14 mouse cellular contexts compared by ENCODE assay signal in the genomic region with DNA sequence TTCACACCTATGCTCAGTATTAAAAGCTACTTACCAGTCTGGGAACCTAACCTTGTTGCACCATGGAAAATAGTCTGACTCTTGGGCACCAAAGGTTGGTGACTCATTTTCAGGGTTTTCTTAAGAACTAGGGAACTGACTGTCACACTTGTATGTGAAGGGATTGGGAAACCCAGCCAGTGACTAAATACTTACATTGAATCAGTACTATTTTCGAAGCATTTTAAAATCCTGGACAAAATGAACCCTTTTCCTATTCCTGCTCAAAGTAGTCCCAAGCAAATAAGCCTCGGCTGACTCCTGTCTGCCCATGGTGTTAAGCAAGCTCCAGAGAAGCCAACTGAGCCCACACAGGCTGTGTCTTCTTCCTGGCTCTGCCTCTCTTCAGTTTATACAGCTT.
"Had no signal": no experiment of that assay in that cellular context is flagged by ENCODE, and none has a peak within 500 bp of the region (broad histone marks: within the 10 kb centered on the region; RNA-seq: fewer than 3 reads in every experiment).

No protein-coding gene starts in this region.

- H3K4me1 ChIP-seq: liver, embryonic 12.5 days; midbrain, embryonic 15.5 days had no signal

- ATAC-seq: liver, embryonic 12.5 days; midbrain, embryonic 15.5 days had no signal

- DNase-seq: kidney, adult 2 months; kidney, postnatal 14 days; lung, postnatal 36 days; right cerebral cortex, postnatal 14 days; thymus, adult 2 months; thymus, postnatal 25 days had no signal

- H3K4me3 ChIP-seq: kidney, embryonic 15.5 days; left cerebral cortex, adult 2 months; limb, embryonic 15.5 days; liver, embryonic 12.5 days; lung, embryonic 15.5 days; megakaryocyte, embryonic 14.5 days; midbrain, embryonic 15.5 days; neural tube, embryonic 12.5 days had no signal

- H3K27me3 ChIP-seq: kidney, embryonic 15.5 days; limb, embryonic 15.5 days; liver, embryonic 12.5 days; lung, embryonic 15.5 days; midbrain, embryonic 15.5 days; neural tube, embryonic 12.5 days had no signal

- H3K27ac ChIP-seq: kidney, embryonic 15.5 days; left cerebral cortex, adult 2 months; limb, embryonic 15.5 days; liver, embryonic 12.5 days; midbrain, embryonic 15.5 days; neural tube, embryonic 12.5 days had no signal
